7 mouse cellular contexts compared by ENCODE assay signal in the genomic region with DNA sequence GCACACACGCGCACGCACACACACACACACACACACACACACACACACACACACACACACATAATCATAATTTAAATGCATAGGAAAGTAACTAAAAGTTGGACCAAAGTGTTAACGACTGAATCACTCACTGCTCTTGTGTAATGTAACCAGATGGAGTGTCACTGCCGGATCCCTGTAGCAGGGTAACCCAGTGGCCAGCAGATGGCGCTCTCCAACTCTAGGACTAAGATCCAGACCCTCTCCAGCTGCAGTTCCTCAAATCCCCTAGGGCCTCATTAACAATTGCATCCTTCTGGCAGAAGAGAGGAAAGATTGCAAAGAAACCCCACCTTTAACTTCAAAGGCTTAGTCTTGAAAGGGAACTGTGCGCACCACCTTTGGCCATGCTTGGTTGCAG.
DNase-seq lines count a peak whose midpoint lies in the region; ATAC-seq and TF ChIP-seq lines count a peak whose summit lies in the region.

No protein-coding gene starts in this region.

- no peaks in the 10 kb centered on the region for H3K36me3 ChIP-seq in intestine, postnatal 0 days (ENCODE audit: control insufficient read depth, insufficient read depth)
- H3K36me3 ChIP-seq in midbrain, embryonic 14.5 days (ENCODE audit: control insufficient read depth, insufficient read depth, low read length), result no peaks in the 10 kb centered on the region

- 43% methylated on average over 7 of the region's 7 CpGs for WGBS in intestine, postnatal 0 days
- WGBS in midbrain, embryonic 14.5 days, result 40% methylated on average over 7 of the region's 7 CpGs

- peak; percentile 91 for TF ChIP-seq CTCF in intestine, postnatal 0 days (IDR thresholded peaks at IDR 0.05; ENCODE audit: low read depth)

- H3K27ac ChIP-seq in intestine, postnatal 0 days (ENCODE audit: low read depth, low read length), result no peak overlapping the region
- no peak overlapping the region for H3K27ac ChIP-seq in midbrain, embryonic 14.5 days (replicated peaks; ENCODE audit: low read depth, low read length)

- H3K4me1 ChIP-seq in intestine, postnatal 0 days (replicated peaks; ENCODE audit: control insufficient read depth, insufficient read depth, low read length), result no peaks in the 10 kb centered on the region
- H3K4me1 ChIP-seq in midbrain, embryonic 14.5 days (ENCODE audit: control insufficient read depth, insufficient read depth, low read length), result 0 out of 2 replicates have a peak, but pooled peaks cover 3% of the 10 kb centered on the region

- ATAC-seq in intestine, postnatal 0 days, result peak; percentile 31; the same call in 1 of the 2 replicates
- peak; percentile 92 for ATAC-seq in midbrain, embryonic 14.5 days (ENCODE audit: low FRiP score, low TSS enrichment)

- no peak overlapping the region for H3K4me2 ChIP-seq in intestine, postnatal 0 days (replicated peaks; ENCODE audit: low read depth)
- no peak overlapping the region for H3K4me2 ChIP-seq in midbrain, embryonic 14.5 days (ENCODE audit: low read length)

- DNase-seq in adipocyte (ENCODE audit: low spot score), result peak; percentile 76
- peak; percentile 94 for DNase-seq in embryo, embryonic 10.5 days (ENCODE audit: low spot score)
- DNase-seq in gastrocnemius, postnatal 25 days, result peak; percentile 57
- peak; percentile 83 for DNase-seq in left cerebral cortex, postnatal 4 days
- peak; percentile 95 for DNase-seq in midbrain, embryonic 14.5 days
- peak; percentile 53 to 80 for DNase-seq in spleen, postnatal 10 days (ENCODE audit: low spot score in 2 of 2)

- no peaks in the 10 kb centered on the region for H3K27me3 ChIP-seq in intestine, postnatal 0 days (replicated peaks; ENCODE audit: control insufficient read depth, insufficient read depth, low read length)
- H3K27me3 ChIP-seq in midbrain, embryonic 14.5 days (ENCODE audit: control insufficient read depth, insufficient read depth, low read length), result no peaks in the 10 kb centered on the region

- no peak overlapping the region for H3K9ac ChIP-seq in intestine, postnatal 0 days (ENCODE audit: low read depth, low read length)
- H3K9ac ChIP-seq in midbrain, embryonic 14.5 days (replicated peaks; ENCODE audit: low read length), result no peak overlapping the region

- intact Hi-C loops in left cerebral cortex, postnatal 4 days (cut with DNase I), result no loop called here

- no peaks in the 10 kb centered on the region for H3K9me3 ChIP-seq in intestine, postnatal 0 days (ENCODE audit: control insufficient read depth)
- no peaks in the 10 kb centered on the region for H3K9me3 ChIP-seq in midbrain, embryonic 14.5 days (ENCODE audit: control insufficient read depth, low read length)

- no peak overlapping the region for H3K4me3 ChIP-seq in intestine, postnatal 0 days (ENCODE audit: low read depth, low read length)
- no peak overlapping the region for H3K4me3 ChIP-seq in midbrain, embryonic 14.5 days (replicated peaks; ENCODE audit: low read depth, low read length)
